Comparison of ENCODE assay signal across 1 mouse cellular context in genomic region chr14:121915143-121915542, GRCm38 (mm10).
A peak's percentile ranks its signal among the peaks of the same experiment; 100 is the strongest.
TF ChIP-seq lines count a peak whose summit lies in the region.

No protein-coding gene starts in this region.

TF ChIP-seq in CH12.LX, 34 proteins besides CTCF, POLR2A, EP300 and RAD21 (continued from another document):
- no peak for TF ChIP-seq ELF1 (IDR thresholded peaks at IDR 0.05; ENCODE audit: low read depth, low read length)
- peak; percentile 80 for TF ChIP-seq USF1 (IDR thresholded peaks at IDR 0.05; ENCODE audit: low read depth, low read length)
- no peak; the same call in 1 of the 2 replicates for TF ChIP-seq SIN3A (IDR thresholded peaks at IDR 0.05; ENCODE audit: low read length)
- TF ChIP-seq MXI1 (IDR thresholded peaks at IDR 0.05; ENCODE audit: low read depth, low read length) = peak; percentile 85; the same call in 1 of the 2 replicates
- TF ChIP-seq TCF12 (IDR thresholded peaks at IDR 0.05; ENCODE audit: low read depth, low read length) = no peak
- no peak for TF ChIP-seq ZKSCAN1 (IDR thresholded peaks at IDR 0.05; ENCODE audit: borderline replicate concordance, low read depth, low read length)
- no peak for TF ChIP-seq ZMIZ1 (IDR thresholded peaks at IDR 0.05; ENCODE audit: low read depth, low read length)
- no peak for TF ChIP-seq MEF2A (IDR thresholded peaks at IDR 0.05; ENCODE audit: borderline replicate concordance, low read depth, low read length)
- peak; percentile 38; the same call in 1 of the 2 replicates for TF ChIP-seq BHLHE40 (IDR thresholded peaks at IDR 0.05; ENCODE audit: low read depth, low read length)
- TF ChIP-seq JUN (IDR thresholded peaks at IDR 0.05; ENCODE audit: insufficient read depth, low read depth, low read length) = no peak
- no peak for TF ChIP-seq UBTF (IDR thresholded peaks at IDR 0.05; ENCODE audit: low read depth, low read length)
- no peak for TF ChIP-seq KAT2A (IDR thresholded peaks at IDR 0.05; ENCODE audit: insufficient replicate concordance, low read length)
- no peak for TF ChIP-seq NELFE (IDR thresholded peaks at IDR 0.05; ENCODE audit: low read depth, low read length)
- TF ChIP-seq ETS1 (conservative IDR thresholded peaks at IDR 0.05; ENCODE audit: low read depth, low read length) = no peak
- TF ChIP-seq MAX (IDR thresholded peaks at IDR 0.05; ENCODE audit: low read length) = 0 out of 2 replicates have a peak, but pooled peaks have one; percentile 35
- no peak for TF ChIP-seq MAZ (IDR thresholded peaks at IDR 0.05; ENCODE audit: low read depth, low read length)
- TF ChIP-seq E2F4 (IDR thresholded peaks at IDR 0.05; ENCODE audit: insufficient replicate concordance, low read depth, low read length) = no peak
- TF ChIP-seq PAX5 (IDR thresholded peaks at IDR 0.05; ENCODE audit: low read length) = no peak
